Mouse (Mus musculus) erythroblast, embryonic 14.5 days (primary cell): Measurements from ENCODE around the gene Rab11fip3. TPM values are rescaled to one million over a fixed set of nuclear protein-coding genes. Genes with fewer than 3 reads are reported as not detected.

Experiments
- H3K27me3 ChIP-seq: 2 replicates; pipeline ENCODE4 v1.6.1; 2012; ENCODE audit warnings: inconsistent platforms; ENCODE audit not compliant: control insufficient read depth
- H3K36me3 ChIP-seq: 2 replicates; pipeline ENCODE4 v1.6.1; 2012; ENCODE audit warnings: mild to moderate bottlenecking, inconsistent platforms; ENCODE audit not compliant: control insufficient read depth
- H3K4me1 ChIP-seq: 2 replicates; pipeline ENCODE4 v1.6.1; 2012; ENCODE audit warnings: inconsistent platforms; ENCODE audit not compliant: control insufficient read depth
- H3K4me3 ChIP-seq: replicated peaks from 2 replicates; pipeline ENCODE3; 2012; ENCODE audit warnings: moderate library complexity, mild to moderate bottlenecking, inconsistent platforms
- H3K9me3 ChIP-seq: 2 replicates; pipeline ENCODE4 v1.6.1; 2012; ENCODE audit warnings: low read length, inconsistent platforms, mixed read lengths; ENCODE audit not compliant: control insufficient read depth
- GATA1 ChIP-seq: IDR thresholded peaks from 2 replicates; pipeline ENCODE4 v1.6.1; 2012; ENCODE audit warnings: low read length, inconsistent platforms, mixed read lengths
- TAL1 ChIP-seq: IDR thresholded peaks from 3 replicates; pipeline ENCODE4 v1.6.1; 2012; ENCODE audit warnings: low read length, inconsistent platforms, mixed read lengths
- polyA plus RNA-seq: library from polyadenylated mRNA; stranded (reverse); fragments of >175 nt; gene quantifications from 2 replicates; pipeline ENCODE4 v1.2.3, GENCODE M21; 2012

Rab11fip3 gene
- polyA plus RNA-seq, 1 experiment: 0.36 TPM

- H3K36me3 ChIP-seq: peaks cover 18% of the 10 kb centered on the region
- peaks cover 15% of the 10 kb centered on the region; the same call in 1 of the 2 replicates for H3K9me3 ChIP-seq
- peaks cover 49% of the 10 kb centered on the region for H3K27me3 ChIP-seq
- no peak for TF ChIP-seq TAL1
- no peak overlapping the region for H3K4me3 ChIP-seq
- peaks cover 60% of the 10 kb centered on the region for H3K4me1 ChIP-seq
These were observed 118.6 kb downstream of the Rab11fip3 start for GRCm38 (mm10) chr17:25950706-25951105.

DNA sequence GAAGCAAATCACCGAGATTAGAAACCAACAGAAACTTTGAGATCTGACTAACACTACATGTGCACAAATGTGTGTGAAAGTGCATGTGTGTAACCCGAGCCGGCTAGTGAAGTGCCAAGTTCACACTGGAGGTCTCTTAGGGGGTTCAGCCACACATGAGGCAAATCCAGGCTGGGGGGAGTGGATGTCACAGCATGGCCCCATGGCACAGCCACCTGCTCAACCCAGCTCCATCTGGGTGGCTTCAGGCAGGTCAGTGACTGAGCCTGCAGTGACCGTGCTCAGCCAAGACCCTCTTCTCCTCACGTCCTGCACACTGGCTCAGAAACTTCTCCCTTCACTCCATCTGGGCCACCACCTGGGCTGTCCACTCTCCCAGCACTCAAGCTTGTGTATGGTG, 119.4 kb downstream of the Rab11fip3 start:
- peaks cover 62% of the 10 kb centered on the region for H3K4me1 ChIP-seq
- H3K4me3 ChIP-seq: no peak overlapping the region
- H3K9me3 ChIP-seq: peaks cover 15% of the 10 kb centered on the region; the same call in 1 of the 2 replicates
- peaks cover 24% of the 10 kb centered on the region for H3K36me3 ChIP-seq
- TF ChIP-seq GATA1 (no peak), TAL1 (no peak)
- H3K27me3 ChIP-seq: peaks cover 49% of the 10 kb centered on the region

DNA sequence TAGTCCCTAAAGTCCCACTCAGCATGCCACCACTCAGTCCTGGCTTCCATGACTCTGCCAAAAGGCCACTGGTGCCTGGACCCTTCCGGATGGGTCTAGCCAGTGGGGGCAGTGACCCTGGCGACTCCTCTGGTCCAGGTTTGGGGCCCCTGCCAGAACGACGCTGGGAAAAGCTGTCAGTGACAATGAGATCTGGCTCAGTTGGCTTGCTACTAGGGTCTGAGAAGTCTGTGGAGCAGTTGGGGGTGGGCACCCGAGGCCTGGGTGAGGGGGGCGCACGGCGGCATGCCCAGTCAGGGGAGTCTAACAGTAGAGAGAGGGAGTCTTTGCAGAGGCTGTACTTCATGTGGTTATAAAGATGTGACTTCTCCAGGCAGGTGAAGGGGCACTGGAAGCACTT, 121.3 kb downstream of the Rab11fip3 start:
- TF ChIP-seq TAL1 (no peak), GATA1 (no peak)
- Histone ChIP-seq H3K4me1 (peaks cover 78% of the 10 kb centered on the region), H3K9me3 (peaks cover 15% of the 10 kb centered on the region; the same call in 1 of the 2 replicates), H3K27me3 (peaks cover 36% of the 10 kb centered on the region), H3K4me3 (peak overlapping the region; percentile 27), H3K36me3 (peaks cover 34% of the 10 kb centered on the region)

DNA sequence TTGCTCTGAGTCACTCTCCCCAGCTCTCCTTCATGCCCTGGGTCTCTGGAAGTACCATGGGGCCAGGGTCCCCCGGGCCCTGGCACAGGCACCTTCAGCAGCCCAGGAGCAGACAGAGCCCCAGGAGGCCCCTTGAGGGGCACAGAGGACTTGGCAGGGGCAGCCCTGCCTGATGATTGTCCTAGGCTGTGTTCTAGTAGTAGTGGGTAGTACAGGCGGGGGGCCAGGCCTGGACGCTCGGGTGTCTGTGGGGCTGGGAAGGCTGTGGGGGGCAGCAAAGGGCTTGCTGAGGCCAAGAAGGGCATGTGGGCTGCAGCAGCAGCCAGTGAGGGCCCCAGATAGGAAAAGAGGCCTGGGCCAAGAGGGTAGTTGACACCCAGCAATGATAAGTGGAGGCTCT, 121.8 kb downstream of the Rab11fip3 start:
- Histone ChIP-seq H3K4me3 (peak overlapping the region; percentile 27), H3K27me3 (peaks cover 31% of the 10 kb centered on the region), H3K36me3 (peaks cover 35% of the 10 kb centered on the region), H3K4me1 (peaks cover 81% of the 10 kb centered on the region), H3K9me3 (peaks cover 15% of the 10 kb centered on the region; the same call in 1 of the 2 replicates)
- TF ChIP-seq GATA1: no peak
- TF ChIP-seq TAL1: no peak

GRCm38 (mm10) chr17:25946891-25947290, 122.5 kb downstream of the Rab11fip3 start:
- H3K36me3 ChIP-seq: peaks cover 41% of the 10 kb centered on the region
- H3K4me3 ChIP-seq: peak overlapping the region; percentile 52
- peaks cover 75% of the 10 kb centered on the region for H3K4me1 ChIP-seq
- TF ChIP-seq GATA1 (no peak), TAL1 (no peak)
- peaks cover 9% of the 10 kb centered on the region; the same call in 1 of the 2 replicates for H3K9me3 ChIP-seq
- H3K27me3 ChIP-seq: peaks cover 24% of the 10 kb centered on the region

GRCm38 (mm10) chr17:25946349-25946748, 123.0 kb downstream of the Rab11fip3 start:
- H3K4me3 ChIP-seq: peak overlapping the region; percentile 52
- H3K9me3 ChIP-seq: peaks cover 4% of the 10 kb centered on the region; the same call in 1 of the 2 replicates
- peaks cover 19% of the 10 kb centered on the region for H3K27me3 ChIP-seq
- peaks cover 70% of the 10 kb centered on the region for H3K4me1 ChIP-seq
- H3K36me3 ChIP-seq: peaks cover 47% of the 10 kb centered on the region
- TF ChIP-seq GATA1 (no peak), TAL1 (no peak)

- Histone ChIP-seq H3K4me3 (peak overlapping the region; percentile 44), H3K4me1 (peaks cover 66% of the 10 kb centered on the region), H3K36me3 (peaks cover 54% of the 10 kb centered on the region), H3K9me3 (no peaks in the 10 kb centered on the region), H3K27me3 (peaks cover 12% of the 10 kb centered on the region)
- TF ChIP-seq TAL1: no peak
- no peak for TF ChIP-seq GATA1
These were observed 123.7 kb downstream of the Rab11fip3 start for GRCm38 (mm10) chr17:25945517-25946155.

- Histone ChIP-seq H3K4me1 (peaks cover 72% of the 10 kb centered on the region), H3K27me3 (peaks cover under 1% of the 10 kb centered on the region), H3K36me3 (peaks cover 65% of the 10 kb centered on the region), H3K4me3 (peak within 1 kb of the TSS; percentile 81), H3K9me3 (no peaks in the 10 kb centered on the region)
- TF ChIP-seq TAL1 (peak; percentile 45), GATA1 (peak; percentile 57)
These were observed 124.8 kb downstream of the Rab11fip3 start, which contains the start of the genes Pigq and Nhlrc4 for GRCm38 (mm10) chr17:25944366-25945163. Gene Pigq, minus strand, starts transcription at chr17:25944936. Gene Nhlrc4, minus strand, starts transcription at chr17:25944961.

DNA sequence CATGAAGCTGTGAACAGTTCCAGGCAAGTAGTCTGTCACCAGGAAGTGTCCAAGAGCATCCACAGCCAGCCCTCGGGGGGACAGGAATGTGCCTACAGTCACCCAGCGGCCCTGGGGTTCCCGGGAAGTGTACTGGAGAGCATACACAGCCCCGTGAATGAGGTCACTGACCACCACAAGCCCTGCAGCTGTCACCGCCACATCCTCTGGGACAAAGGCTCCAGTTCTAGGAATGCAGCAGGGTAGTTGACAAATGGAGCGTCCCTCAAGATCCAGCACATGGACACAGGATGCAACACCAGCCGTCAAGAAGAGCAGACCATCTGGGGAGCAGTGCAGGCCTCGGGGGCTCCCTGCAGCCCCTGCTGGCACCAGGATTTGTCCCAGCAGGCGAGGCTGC, 125.6 kb downstream of the Rab11fip3 start:
- TF ChIP-seq TAL1: no peak
- no peak for TF ChIP-seq GATA1
- H3K4me1 ChIP-seq: peaks cover 80% of the 10 kb centered on the region
- H3K36me3 ChIP-seq: peaks cover 73% of the 10 kb centered on the region

More for the DNA sequence above, 125.6 kb downstream of the Rab11fip3 start:
- Histone ChIP-seq H3K4me3 (peak overlapping the region; percentile 81), H3K27me3 (no peaks in the 10 kb centered on the region), H3K9me3 (no peaks in the 10 kb centered on the region)
